Mouse (Mus musculus) forebrain, embryonic 10.5 days (tissue): ENCODE results near the gene Fam118a. TPM values are rescaled to one million over a fixed set of nuclear protein-coding genes. Genes with fewer than 3 reads are reported as not detected.

Source experiments
- DNase-seq: peaks from one replicate; pipeline ENCODE4 v3.0.0-alpha.2; 2017; ENCODE audit warnings: low spot score; ENCODE audit errors: extremely low spot score
- H3K27ac ChIP-seq: fragments of 300-500 bp; sonication (generic); 2 replicates; pipeline ENCODE4 v1.5.1; 2016; ENCODE audit warnings: mild to moderate bottlenecking
- H3K27me3 ChIP-seq: fragments of 300-500 bp; sonication (generic); 2 replicates; pipeline ENCODE4 v1.6.1; 2016; ENCODE audit warnings: mild to moderate bottlenecking; ENCODE audit not compliant: poor library complexity, severe bottlenecking
- H3K36me3 ChIP-seq: fragments of 300-500 bp; sonication (generic); replicated peaks from 2 replicates; pipeline ENCODE4 v1.6.1; 2016; ENCODE audit warnings: mild to moderate bottlenecking, moderate library complexity
- H3K4me1 ChIP-seq: fragments of 300-500 bp; sonication (generic); 2 replicates; pipeline ENCODE4 v1.6.1; 2016
- H3K4me3 ChIP-seq: fragments of 300-500 bp; sonication (generic); 2 replicates; pipeline ENCODE4 v1.5.1; 2016; ENCODE audit warnings: mild to moderate bottlenecking, moderate library complexity
- H3K9me3 ChIP-seq: fragments of 300-500 bp; sonication (generic); 2 replicates; pipeline ENCODE4 v1.6.1; 2016; ENCODE audit warnings: mild to moderate bottlenecking, moderate library complexity
- WGBS: fragments of 180-500 bp; shearing (Covaris S2); methylation state at CpG from one replicate; pipeline ENCODE4 v1.1.7; 2016; 5-methylcytosine and 5-hydroxymethylcytosine counted together
- polyA plus RNA-seq: library from polyadenylated mRNA; unstranded; fragments of >200 nt; fragmentation: Nextera tagmentation; extraction: Ambion mirVana; gene quantifications from 2 replicates; pipeline ENCODE4 v1.2.1, GENCODE M21; 2016

The Fam118a gene
- polyA plus RNA-seq, 1 experiment from 2014 or later, result 31.0 TPM

GRCm38 (mm10) chr15:85049758-85050157 lies 21.0 kb downstream of the Fam118a start:
- peaks cover 90% of the 10 kb centered on the region for H3K36me3 ChIP-seq

DNA sequence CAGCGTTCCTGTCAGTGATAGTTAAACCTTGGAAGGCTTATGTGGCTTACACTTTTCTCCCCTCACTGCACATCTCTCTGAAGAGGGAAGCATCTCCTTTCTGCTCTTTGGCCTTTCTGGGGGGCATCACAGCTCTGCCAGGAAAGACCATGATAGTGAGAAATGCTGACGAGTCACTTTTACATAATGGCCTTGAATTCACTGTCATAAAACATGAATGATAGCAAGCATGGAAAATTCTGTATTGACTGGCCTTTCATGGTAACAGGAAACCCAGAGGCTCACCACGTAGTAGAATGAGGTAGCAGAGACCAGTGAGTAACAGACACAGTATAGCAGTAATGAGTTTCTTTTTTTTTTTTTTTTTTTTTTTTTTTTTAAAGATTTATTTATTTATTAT lies 25.4 kb downstream of the Fam118a start:
- H3K27ac ChIP-seq, result no peak overlapping the region
- no peaks in the 10 kb centered on the region for H3K9me3 ChIP-seq
- H3K4me1 ChIP-seq, result no peaks in the 10 kb centered on the region
- no peak for DNase-seq
- no peaks in the 10 kb centered on the region for H3K27me3 ChIP-seq
- no peak overlapping the region for H3K4me3 ChIP-seq
- peaks cover 55% of the 10 kb centered on the region for H3K36me3 ChIP-seq
- 93% methylated on average over 3 of the region's 3 CpGs for WGBS

More at GRCm38 (mm10) chr15:85049758-85050157, 21.0 kb downstream of the Fam118a start:
- Histone ChIP-seq H3K4me3 (no peak overlapping the region), H3K27me3 (peaks cover 21% of the 10 kb centered on the region), H3K4me1 (no peaks in the 10 kb centered on the region), H3K9me3 (no peaks in the 10 kb centered on the region), H3K27ac (no peak overlapping the region)
- WGBS, result 92% methylated on average over 1 of the region's 1 CpGs
- no peak for DNase-seq

DNA sequence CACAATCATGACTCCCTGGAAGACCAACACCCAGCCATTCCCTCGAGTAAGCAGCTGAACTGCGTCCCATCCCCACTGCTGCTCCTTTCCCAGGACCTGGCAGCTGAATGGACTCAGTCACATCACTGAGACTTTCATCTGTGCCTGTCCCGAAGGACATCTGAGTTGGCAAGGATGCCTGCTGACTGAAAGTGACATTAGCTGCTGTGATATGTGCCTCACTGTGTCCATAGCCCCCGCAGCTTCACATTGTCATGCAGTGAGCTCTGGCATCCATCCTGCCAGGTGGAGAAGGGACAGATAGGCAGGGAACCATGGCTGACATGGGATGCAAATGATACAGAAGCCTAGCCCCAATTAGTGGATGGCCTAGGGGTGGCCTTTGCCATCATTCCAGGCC lies 26.4 kb downstream of the Fam118a start:
- peaks cover 48% of the 10 kb centered on the region for H3K36me3 ChIP-seq
- 86% methylated on average over 4 of the region's 4 CpGs for WGBS
- H3K27me3 ChIP-seq, result no peaks in the 10 kb centered on the region
- H3K4me1 ChIP-seq, result no peaks in the 10 kb centered on the region
- H3K27ac ChIP-seq, result no peak overlapping the region
- no peaks in the 10 kb centered on the region for H3K9me3 ChIP-seq
- DNase-seq, result no peak
- H3K4me3 ChIP-seq, result no peak overlapping the region

DNA sequence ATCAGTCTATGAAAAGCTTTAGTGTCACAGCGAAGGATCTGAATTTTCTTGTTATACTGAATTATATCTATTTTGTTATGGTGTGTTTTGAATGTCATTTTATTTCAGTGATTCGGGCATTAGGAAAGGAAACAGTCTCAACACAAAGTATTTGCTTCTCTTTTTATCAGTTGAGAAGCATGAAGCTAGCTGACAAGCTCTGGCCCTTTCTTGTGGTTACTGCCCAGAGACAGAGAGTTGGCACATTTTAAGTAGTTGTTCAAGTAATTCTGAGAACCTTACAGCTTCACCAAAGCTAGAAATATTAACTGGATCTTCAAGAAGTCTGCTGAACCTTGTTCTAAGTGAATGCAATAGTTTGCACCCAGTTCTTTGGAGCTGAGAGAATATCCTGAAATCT lies 34.7 kb downstream of the Fam118a start:
- Histone ChIP-seq H3K4me3 (no peak overlapping the region), H3K9me3 (no peaks in the 10 kb centered on the region), H3K27me3 (no peaks in the 10 kb centered on the region), H3K27ac (no peak overlapping the region), H3K36me3 (peaks cover 16% of the 10 kb centered on the region), H3K4me1 (no peaks in the 10 kb centered on the region)
- no peak for DNase-seq
- 90% methylated on average over 2 of the region's 2 CpGs for WGBS

- Histone ChIP-seq H3K27me3 (no peaks in the 10 kb centered on the region), H3K36me3 (no peaks in the 10 kb centered on the region), H3K27ac (no peak overlapping the region), H3K9me3 (no peaks in the 10 kb centered on the region), H3K4me3 (no peak overlapping the region), H3K4me1 (no peaks in the 10 kb centered on the region)
- peak; percentile 31 for DNase-seq
- 44% methylated on average over 2 of the region's 2 CpGs for WGBS
These were observed 41.8 kb downstream of the Fam118a start for GRCm38 (mm10) chr15:85070561-85070960.

- 89% methylated on average over 2 of the region's 2 CpGs for WGBS
- DNase-seq, result no peak
- Histone ChIP-seq H3K36me3 (no peaks in the 10 kb centered on the region), H3K27me3 (no peaks in the 10 kb centered on the region), H3K9me3 (no peaks in the 10 kb centered on the region), H3K4me3 (no peak overlapping the region), H3K27ac (no peak overlapping the region), H3K4me1 (no peaks in the 10 kb centered on the region)
These were observed 43.9 kb downstream of the Fam118a start for GRCm38 (mm10) chr15:85072651-85073050.

GRCm38 (mm10) chr15:85085641-85086040 lies 56.9 kb downstream of the Fam118a start:
- WGBS, result 75% methylated on average over 1 of the region's 1 CpGs
- H3K9me3 ChIP-seq, result no peaks in the 10 kb centered on the region
- no peak for DNase-seq

More at GRCm38 (mm10) chr15:85085641-85086040, 56.9 kb downstream of the Fam118a start:
- no peak overlapping the region for H3K4me3 ChIP-seq
- no peaks in the 10 kb centered on the region for H3K4me1 ChIP-seq
- H3K27ac ChIP-seq, result no peak overlapping the region
- H3K36me3 ChIP-seq, result no peaks in the 10 kb centered on the region
- no peaks in the 10 kb centered on the region for H3K27me3 ChIP-seq

Other genes with a start within 250 kb of the Fam118a start
- 6.8 and 7.6 TPM in 2 replicates for gene Phf21b, start 172.9 kb upstream of the Fam118a start, polyA plus RNA-seq
- gene Gm29666, start 108.9 kb upstream of the Fam118a start, polyA plus RNA-seq, result 1.1 and 1.3 TPM in 2 replicates
- gene Nup50, start 105.5 kb upstream of the Fam118a start, polyA plus RNA-seq, result 75.8 and 77.5 TPM in 2 replicates
- 9.6 and 9.8 TPM in 2 replicates for gene 5031439G07Rik, start 40.4 kb upstream of the Fam118a start, polyA plus RNA-seq
- gene Upk3a, start 11.8 kb upstream of the Fam118a start, polyA plus RNA-seq, result not detected in 2 replicates
- 0.06 and 0.10 TPM in 2 replicates for gene Smc1b, start 103.0 kb downstream of the Fam118a start, polyA plus RNA-seq
- gene Ribc2, start 103.1 kb downstream of the Fam118a start, polyA plus RNA-seq, result 0.82 and 0.99 TPM in 2 replicates
- 154 and 157 TPM in 2 replicates for gene Fbln1, start 177.0 kb downstream of the Fam118a start, polyA plus RNA-seq